Mouse (Mus musculus) lung, postnatal 0 days (tissue): ENCODE measurements at regions not wholly inside any gene's neighbourhood (a gene's known extent, or its start where the extent isn't known, plus 50 kb on each side); places are given as distances from the start of the nearest gene placed in this dataset.

Experiments used
- ATAC-seq: fragments of 200-750 bp; cut with Nextera tagmentation; 2 replicates; pipeline ENCODE4 v1.8.0; 2017; ENCODE audit warnings: moderate library complexity
- DNase-seq: peaks from one replicate; pipeline ENCODE4 v3.0.0-alpha.2; 2016; ENCODE audit warnings: low spot score
- H3K27ac ChIP-seq: fragments of 300-500 bp; sonication (generic); 2 replicates; pipeline ENCODE4 v1.5.1; 2014; ENCODE audit warnings: antibody characterized with exemption, mild to moderate bottlenecking, low read length, mixed read lengths
- H3K27me3 ChIP-seq: fragments of 300-500 bp; sonication (generic); replicated peaks from 2 replicates; pipeline ENCODE4 v1.6.1; 2014; ENCODE audit warnings: low read length, mixed read lengths; ENCODE audit not compliant: insufficient read depth
- H3K36me3 ChIP-seq: fragments of 300-500 bp; sonication (generic); 2 replicates; pipeline ENCODE4 v1.6.1; 2014; ENCODE audit warnings: low read length, mixed read lengths; ENCODE audit not compliant: insufficient read depth
- H3K4me1 ChIP-seq: fragments of 300-500 bp; sonication (generic); 2 replicates; pipeline ENCODE4 v1.6.1; 2014; ENCODE audit warnings: antibody characterized with exemption, low read depth, low read length, mixed read lengths; ENCODE audit not compliant: insufficient read depth
- H3K4me2 ChIP-seq: fragments of 300-500 bp; sonication (generic); replicated peaks from 2 replicates; pipeline ENCODE4 v1.6.1; 2014; ENCODE audit warnings: low read depth, mild to moderate bottlenecking, low read length, moderate library complexity, mixed read lengths
- H3K4me3 ChIP-seq: fragments of 300-500 bp; sonication (generic); 2 replicates; pipeline ENCODE4 v1.5.1; 2014; ENCODE audit warnings: low read depth, low read length
- H3K9ac ChIP-seq: fragments of 300-500 bp; sonication (generic); replicated peaks from 2 replicates; pipeline ENCODE4 v1.6.1; 2014; ENCODE audit warnings: low read depth, mild to moderate bottlenecking
- H3K9me3 ChIP-seq: fragments of 300-500 bp; sonication (generic); 2 replicates; pipeline ENCODE4 v1.6.1; 2016; ENCODE audit warnings: low read length, mixed read lengths
- CTCF ChIP-seq: IDR thresholded peaks from 2 replicates; pipeline ENCODE4 v1.5.1; 2016; ENCODE audit warnings: antibody characterized with exemption, mild to moderate bottlenecking
- EP300 ChIP-seq: IDR thresholded peaks from 2 replicates; pipeline ENCODE4 v1.6.1; 2016; ENCODE audit warnings: antibody characterized with exemption, mild to moderate bottlenecking, control low read depth
- WGBS: fragments of 180-500 bp; shearing (Covaris S2); extraction: QIAGEN DNeasy Blood & Tissue Kit; methylation state at CpG from one replicate; pipeline ENCODE4 v1.1.7; 2014; 5-methylcytosine and 5-hydroxymethylcytosine counted together

GRCm38 (mm10) chr10:95043978-95044377 is 99.3 kb upstream of the Plxnc1 start:
- Histone ChIP-seq H3K4me1 (no peaks in the 10 kb centered on the region), H3K4me3 (no peak overlapping the region), H3K9me3 (no peaks in the 10 kb centered on the region), H3K27me3 (no peaks in the 10 kb centered on the region), H3K4me2 (no peak overlapping the region), H3K27ac (peak overlapping the region; percentile 26; the same call in 1 of the 2 replicates), H3K9ac (no peak overlapping the region), H3K36me3 (no peaks in the 10 kb centered on the region)
- DNase-seq: peak; percentile 92
- 33% methylated on average over 7 of the region's 7 CpGs for WGBS
- no peak for TF ChIP-seq CTCF
- TF ChIP-seq EP300: peak; percentile 86
- ATAC-seq: peak; percentile 76

GRCm38 (mm10) chr10:95040258-95040895 is 95.7 kb upstream of the Plxnc1 start:
- no peak overlapping the region for H3K4me2 ChIP-seq
- H3K36me3 ChIP-seq: no peaks in the 10 kb centered on the region
- H3K9me3 ChIP-seq: no peaks in the 10 kb centered on the region
- no peaks in the 10 kb centered on the region for H3K27me3 ChIP-seq
- H3K9ac ChIP-seq: no peak overlapping the region
- ATAC-seq (no peak), DNase-seq (no peak)
- TF ChIP-seq CTCF (no peak), EP300 (no peak)
- H3K4me3 ChIP-seq: no peak overlapping the region
- WGBS: 68% methylated on average over 6 of the region's 6 CpGs
- no peak overlapping the region for H3K27ac ChIP-seq
- H3K4me1 ChIP-seq: no peaks in the 10 kb centered on the region

- Histone ChIP-seq H3K4me2 (no peak overlapping the region), H3K9ac (no peak overlapping the region), H3K9me3 (no peaks in the 10 kb centered on the region), H3K36me3 (no peaks in the 10 kb centered on the region), H3K27ac (no peak overlapping the region), H3K27me3 (no peaks in the 10 kb centered on the region), H3K4me3 (no peak overlapping the region), H3K4me1 (no peaks in the 10 kb centered on the region)
- no peak for DNase-seq
- ATAC-seq: peak; percentile 47
- no peak for TF ChIP-seq EP300
- no peak for TF ChIP-seq CTCF
- WGBS: 42% methylated on average over 4 of the region's 4 CpGs
Observed at GRCm38 (mm10) chr10:95036043-95036697, 91.5 kb upstream of the Plxnc1 start.

GRCm38 (mm10) chr10:95035371-95035770 is 90.7 kb upstream of the Plxnc1 start:
- no peak overlapping the region for H3K27ac ChIP-seq
- 62% methylated on average over 3 of the region's 3 CpGs for WGBS
- H3K9ac ChIP-seq: no peak overlapping the region
- TF ChIP-seq EP300: no peak
- no peak for TF ChIP-seq CTCF
- ATAC-seq: no peak
- no peaks in the 10 kb centered on the region for H3K9me3 ChIP-seq
- no peaks in the 10 kb centered on the region for H3K36me3 ChIP-seq
- H3K4me2 ChIP-seq: no peak overlapping the region
- peak; percentile 45 for DNase-seq
- no peak overlapping the region for H3K4me3 ChIP-seq
- H3K4me1 ChIP-seq: no peaks in the 10 kb centered on the region
- H3K27me3 ChIP-seq: no peaks in the 10 kb centered on the region

- Histone ChIP-seq H3K4me3 (no peak overlapping the region), H3K9ac (no peak overlapping the region), H3K27me3 (no peaks in the 10 kb centered on the region), H3K9me3 (no peaks in the 10 kb centered on the region), H3K4me2 (no peak overlapping the region), H3K4me1 (no peaks in the 10 kb centered on the region), H3K27ac (no peak overlapping the region), H3K36me3 (no peaks in the 10 kb centered on the region)
- DNase-seq (no peak), ATAC-seq (no peak)
- WGBS: 85% methylated on average over 5 of the region's 5 CpGs
- TF ChIP-seq EP300 (no peak), CTCF (no peak)
Observed at GRCm38 (mm10) chr10:95034566-95034965, 89.9 kb upstream of the Plxnc1 start.

DNA sequence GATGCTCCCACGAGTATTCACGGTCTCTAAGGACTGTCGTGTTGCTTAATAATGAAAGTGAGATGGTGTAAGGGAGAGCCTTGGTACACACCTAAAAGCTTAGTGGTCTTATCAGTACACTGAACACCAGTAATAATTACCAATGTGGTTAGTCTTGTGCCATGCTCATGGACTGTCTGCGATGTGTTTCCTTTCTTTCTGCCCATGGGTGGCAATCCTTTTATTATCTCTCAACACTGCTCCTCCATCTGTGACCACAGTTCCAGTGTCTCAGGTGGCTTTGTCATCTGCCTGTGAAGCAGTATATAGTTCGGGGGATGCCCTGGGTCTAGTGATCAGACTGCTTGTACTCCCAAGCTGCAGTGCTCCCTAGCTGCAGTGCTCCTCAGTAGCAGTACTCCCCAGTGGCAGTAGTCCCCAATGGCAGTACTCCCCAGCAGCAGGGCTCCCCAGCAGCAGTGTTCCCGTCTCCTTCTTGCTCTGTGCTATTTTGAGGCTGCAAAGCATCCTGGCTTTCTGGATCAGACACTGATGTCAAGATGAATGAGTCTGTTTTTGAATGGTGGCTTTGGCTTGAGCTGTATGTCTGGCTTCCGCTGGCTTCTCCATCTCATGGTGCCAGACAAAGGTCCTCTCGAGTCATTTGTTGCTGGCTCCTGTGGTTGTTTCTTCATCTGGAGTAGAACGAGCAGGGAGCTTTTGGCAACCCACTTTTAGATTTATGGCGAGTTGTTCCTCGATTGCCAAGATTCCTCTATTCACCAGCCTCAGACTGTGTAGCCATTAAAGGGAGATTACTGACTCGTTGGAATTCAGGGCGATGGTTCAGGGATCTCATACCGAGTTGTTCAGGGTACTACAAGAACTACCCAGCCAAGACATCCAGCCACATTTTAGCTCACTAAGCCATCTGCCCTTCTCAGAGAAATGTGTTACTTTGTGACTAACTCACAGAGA is 88.4 kb upstream of the Plxnc1 start:
- no peaks in the 10 kb centered on the region for H3K27me3 ChIP-seq
- no peak overlapping the region for H3K9ac ChIP-seq
- H3K9me3 ChIP-seq: no peaks in the 10 kb centered on the region
- no peak overlapping the region for H3K4me3 ChIP-seq
- DNase-seq (peak; percentile 18), ATAC-seq (no peak; the same call in 1 of the 2 replicates)
- H3K4me2 ChIP-seq: no peak overlapping the region
- no peak overlapping the region for H3K27ac ChIP-seq
- H3K36me3 ChIP-seq: no peaks in the 10 kb centered on the region
- TF ChIP-seq CTCF: no peak
- TF ChIP-seq EP300: no peak
- H3K4me1 ChIP-seq: no peaks in the 10 kb centered on the region
- WGBS: 71% methylated on average over 14 of the region's 14 CpGs
